Mouse (Mus musculus) urinary bladder, postnatal 36 days (tissue): Measurements from ENCODE around the gene Ncoa1.

Experiments used
- DNase-seq, 2 experiments: peaks; one replicate each; pipeline ENCODE4 v3.0.0; 2022; ENCODE audit warnings: low spot score in 2 of 2, mixed read lengths in 1 of 2

The Ncoa1 gene

DNA sequence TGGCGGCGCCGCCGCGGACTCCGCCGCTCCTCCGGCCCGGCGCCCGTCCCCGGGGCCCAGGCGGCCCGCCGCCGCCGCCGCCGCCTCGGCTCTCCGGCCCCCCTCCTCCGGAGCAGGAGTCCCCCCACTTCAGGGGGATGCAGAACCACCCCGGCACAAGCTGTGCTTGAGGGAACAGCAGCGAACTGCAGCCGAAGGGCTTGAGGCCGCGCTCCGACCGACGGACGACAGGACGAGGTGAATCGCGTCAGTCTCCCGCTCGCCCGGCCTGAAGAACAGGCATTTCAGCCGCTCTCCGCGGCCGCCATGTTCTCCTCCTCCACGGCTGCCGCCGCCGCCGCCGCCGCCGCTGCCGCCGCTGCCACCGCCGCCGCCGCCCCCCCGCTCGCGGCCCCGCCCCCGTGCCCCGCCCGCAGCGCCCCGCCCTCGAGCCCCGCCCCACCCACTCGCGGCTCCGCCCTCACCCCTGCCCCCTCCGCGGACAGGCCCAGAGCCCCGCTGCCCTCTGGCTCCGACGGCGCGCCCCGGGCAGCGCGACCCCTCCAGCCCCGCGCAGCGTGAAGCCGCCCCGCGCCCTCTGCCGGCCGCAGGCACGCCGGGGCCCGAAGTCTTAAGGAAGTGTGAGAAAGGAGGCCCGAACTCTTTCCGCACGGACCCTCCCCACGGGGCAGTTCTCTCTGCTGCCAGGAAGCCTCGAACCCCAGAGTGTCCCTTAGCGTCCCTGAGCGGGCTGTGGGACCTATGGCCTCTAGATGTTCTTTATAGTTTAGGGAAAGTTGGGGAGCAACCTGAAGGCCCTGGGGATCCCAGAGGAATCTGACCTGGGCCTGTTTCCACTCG lies at the start of gene Ncoa1:
Ncoa1 (minus strand) TSS at position 351 of the 840 bp plus-strand sequence.
- DNase-seq = peak; percentile 52 to 63

DNA sequence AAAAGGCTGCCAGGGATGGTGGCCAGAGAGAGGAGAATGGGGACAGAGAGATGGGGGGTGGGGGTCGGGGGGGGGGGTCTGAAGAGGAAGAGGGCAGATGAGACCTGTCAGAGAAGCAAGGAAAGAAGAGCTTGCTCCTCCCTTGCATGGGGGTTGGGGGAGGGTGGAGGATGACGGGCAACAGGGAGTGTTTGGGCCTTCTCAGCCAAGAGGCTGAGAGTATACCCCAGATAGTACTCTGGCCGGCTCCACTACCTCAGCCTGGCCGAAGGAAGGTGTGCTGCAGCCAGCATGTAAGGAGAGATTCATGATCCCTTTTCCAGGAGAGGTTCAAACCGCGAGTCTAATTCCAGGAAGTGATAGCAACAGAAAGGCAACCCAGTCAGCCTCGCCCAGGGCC lies 47.6 kb upstream of the Ncoa1 start:
- DNase-seq = no peak

DNA sequence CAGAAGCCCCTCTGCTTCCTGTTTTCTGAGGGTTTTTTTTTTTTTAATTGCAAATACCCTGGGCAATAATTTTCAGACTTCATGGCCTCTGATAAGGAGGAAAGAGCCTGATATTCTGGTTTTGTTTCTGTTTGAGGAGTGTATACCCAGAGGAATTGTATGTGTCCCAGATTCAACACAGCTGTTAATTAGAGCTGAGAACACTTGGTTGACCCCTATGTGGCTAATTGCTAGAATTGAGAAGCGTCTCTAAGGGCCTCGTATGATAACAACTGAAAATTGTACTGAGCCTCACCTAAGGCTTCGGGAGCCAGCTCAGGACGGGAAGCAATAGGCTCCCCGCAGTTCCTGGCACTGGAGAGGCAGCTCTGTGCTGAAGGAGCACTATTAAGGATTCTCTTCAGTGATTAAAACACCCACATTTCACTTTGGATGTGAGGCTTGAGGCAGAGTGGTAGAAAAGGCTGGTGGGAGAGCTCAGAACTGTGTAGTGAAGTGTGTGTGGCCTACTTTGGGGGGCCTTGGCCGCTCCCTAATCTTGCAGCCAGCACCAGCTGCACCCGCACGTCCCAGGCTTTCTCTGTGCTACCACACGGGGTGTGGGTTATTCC lies 46.8 kb upstream of the Ncoa1 start:
- no peak for DNase-seq

DNA sequence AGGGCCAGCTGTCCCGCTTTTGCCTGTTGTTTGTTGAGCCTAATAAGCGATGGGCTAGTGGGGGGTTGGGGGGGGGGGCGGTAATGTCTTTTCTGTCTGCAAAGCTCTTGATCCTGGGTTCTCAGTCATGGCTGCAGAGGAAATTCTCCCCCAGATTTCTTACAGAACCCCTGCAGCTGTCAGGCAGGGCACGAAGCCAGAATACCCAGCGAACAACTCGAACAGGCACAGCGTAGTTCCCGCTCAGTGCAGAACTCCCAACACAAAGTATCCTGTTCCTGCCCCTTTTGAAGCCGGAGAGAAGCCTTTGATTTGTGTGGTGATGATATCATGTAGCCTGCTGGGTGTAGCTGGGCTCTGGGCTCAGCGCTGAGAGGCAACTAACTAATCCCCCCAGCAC lies 46.2 kb upstream of the Ncoa1 start:
- DNase-seq = peak in 1 of 2 experiments; percentile 29

DNA sequence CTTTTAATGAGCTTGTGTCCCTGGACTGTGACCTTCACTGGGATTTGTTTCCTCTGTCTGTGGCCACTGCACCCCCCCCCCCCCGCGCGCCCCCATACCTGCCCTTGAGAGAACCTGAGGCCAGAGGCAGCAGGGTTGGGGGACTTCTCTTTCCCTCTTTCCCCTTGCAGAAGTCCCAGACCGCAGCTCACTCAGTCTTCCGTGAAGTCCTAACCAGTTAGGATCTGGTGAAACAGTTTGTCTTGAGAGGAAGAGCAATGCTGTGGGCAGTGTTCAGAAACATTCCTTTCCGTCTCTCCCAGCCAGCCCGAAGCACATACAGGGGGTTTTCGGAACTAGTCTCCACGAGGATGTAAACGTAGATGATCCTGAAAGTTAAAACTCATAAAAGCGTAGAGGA lies 42.0 kb upstream of the Ncoa1 start:
- DNase-seq = no peak

DNA sequence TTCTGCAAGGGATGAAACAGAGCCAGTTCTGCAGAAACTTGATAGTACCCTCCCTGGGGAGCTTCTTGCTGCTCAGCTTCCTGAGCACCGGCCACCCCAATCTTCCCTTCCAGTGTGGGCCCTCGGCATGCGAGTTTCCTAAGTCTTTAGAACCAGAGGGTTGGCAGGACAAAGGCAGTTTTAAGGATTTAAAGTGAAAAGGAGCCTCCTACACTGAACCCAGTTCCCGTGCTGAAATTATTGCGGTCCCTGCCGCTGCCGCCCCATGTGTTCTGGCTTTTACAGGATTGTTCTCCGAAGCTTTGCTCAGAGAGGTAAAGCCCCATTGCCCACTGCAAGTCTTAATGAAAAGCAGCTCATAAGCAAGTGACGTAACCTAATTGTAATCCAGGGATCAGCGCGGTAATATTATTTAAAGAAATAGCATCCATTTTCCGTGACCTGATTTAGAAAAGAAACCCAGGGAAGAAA lies 32.6 kb upstream of the Ncoa1 start:
- DNase-seq = peak in 1 of 2 experiments; percentile 13

DNA sequence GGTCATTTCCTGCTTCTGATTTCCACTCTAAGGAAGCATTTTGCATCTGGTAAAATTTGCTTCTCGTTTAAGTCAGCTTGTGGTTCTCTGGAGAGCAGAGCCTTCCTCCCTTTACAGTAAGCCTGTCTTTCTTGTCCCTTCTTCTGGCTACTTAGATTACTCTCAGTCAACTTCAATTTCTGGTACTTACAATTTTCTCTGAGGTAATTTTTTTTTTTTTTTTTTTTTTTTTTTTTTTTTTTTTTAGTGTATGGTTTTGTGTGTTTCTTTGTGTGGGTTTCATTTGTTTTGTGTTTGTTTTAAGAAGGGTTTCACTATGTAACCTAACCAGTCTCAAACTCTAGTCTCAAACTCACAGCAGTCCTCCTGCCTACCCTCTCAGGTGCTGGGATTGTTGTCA lies 31.2 kb upstream of the Ncoa1 start:
- no peak for DNase-seq

DNA sequence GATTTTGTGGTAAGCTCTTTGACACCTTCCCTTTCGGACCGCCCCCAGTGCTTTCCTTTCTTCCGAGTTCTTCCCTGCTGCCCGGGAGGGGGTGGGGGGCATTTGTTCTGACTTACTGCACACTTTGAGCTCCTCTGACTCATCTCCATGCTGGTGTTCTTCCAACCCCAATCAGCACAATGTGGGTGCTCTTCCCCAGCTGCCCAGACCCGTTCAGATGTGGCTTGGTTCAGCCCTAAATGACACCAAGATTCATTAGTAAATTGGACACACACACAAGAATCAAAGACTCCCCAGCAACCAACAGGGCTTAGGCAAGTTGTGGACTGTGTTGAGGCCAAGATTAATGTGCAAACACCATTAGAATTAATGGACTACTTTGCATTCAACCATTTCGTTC lies 30.5 kb upstream of the Ncoa1 start:
- no peak for DNase-seq

DNA sequence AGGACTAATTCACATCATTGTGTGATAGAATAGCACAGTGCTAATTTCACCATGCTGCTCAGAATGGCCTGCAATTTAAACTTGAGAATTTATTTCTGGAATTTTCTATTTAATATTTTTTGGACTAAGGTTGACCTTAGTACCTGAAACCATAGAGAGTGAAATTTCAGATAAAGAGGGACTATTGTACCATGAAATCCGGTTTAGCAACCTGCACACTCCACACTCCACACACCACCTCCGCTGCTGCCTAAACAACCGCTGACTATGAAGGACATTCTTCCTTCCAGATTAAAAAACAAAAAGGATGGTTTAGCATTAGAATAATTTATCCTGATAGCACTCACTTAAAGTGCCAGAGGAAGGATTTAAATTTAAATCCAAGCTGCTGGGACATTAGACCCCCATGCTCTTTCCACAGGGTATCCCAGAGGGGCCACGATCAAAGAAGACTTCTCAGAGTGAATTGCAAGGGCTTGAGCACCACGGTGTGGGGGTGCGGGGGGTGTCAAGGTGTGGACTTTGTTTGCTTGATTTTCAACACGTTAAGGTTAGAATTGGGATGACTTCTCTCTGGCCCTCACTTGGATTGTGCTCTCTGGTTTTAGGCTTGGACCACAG lies 29.9 kb upstream of the Ncoa1 start:
- no peak for DNase-seq

DNA sequence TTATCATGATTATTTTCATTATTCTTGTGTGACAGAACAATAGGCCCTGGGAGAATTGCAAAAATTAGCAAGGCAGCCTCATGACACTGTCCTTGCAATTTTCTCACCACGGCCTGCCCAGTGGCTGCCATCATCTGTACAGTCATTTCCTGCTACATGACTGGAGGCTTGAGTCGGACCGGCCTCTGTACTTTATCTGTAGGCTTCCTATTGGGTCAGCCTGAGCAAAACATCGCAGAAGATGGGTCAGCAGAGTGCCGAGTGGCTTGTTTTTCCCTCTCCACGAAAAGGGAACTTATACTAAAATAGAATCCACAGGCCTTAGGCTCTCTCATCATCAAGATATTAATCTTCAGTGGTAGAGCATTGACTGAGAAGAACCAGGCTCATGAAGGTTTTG lies 28.3 kb upstream of the Ncoa1 start:
- DNase-seq = no peak

DNA sequence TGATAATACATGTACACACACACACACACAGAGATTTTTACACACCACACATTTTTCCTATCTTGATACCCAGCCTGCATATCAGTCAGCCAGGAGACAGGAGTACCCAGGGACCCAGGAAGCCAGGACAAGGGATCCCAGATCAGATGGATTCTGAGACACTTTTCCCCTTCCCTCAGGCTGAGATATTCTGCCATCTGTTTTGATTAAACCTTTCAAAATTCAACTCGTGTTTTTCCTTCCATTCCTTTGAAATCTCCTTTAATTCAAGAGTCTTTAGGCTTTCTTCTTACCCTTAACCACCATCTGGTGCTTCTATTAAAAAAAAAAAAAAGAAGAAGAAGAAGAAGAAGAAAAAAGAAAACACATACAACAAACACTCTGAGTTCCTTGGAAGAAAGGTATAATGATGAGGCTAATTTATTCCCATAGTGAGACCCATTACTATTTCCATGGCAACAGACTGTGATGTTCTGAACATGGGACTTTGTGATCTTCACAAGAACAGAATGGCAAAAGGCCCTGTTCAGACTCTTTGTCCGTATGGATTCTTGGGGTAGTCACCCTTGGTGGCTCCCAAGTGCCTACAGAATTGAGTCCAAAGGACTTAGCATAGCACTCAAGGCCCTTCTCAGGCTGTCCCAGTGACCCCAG lies 26.8 kb upstream of the Ncoa1 start:
- DNase-seq = no peak

DNA sequence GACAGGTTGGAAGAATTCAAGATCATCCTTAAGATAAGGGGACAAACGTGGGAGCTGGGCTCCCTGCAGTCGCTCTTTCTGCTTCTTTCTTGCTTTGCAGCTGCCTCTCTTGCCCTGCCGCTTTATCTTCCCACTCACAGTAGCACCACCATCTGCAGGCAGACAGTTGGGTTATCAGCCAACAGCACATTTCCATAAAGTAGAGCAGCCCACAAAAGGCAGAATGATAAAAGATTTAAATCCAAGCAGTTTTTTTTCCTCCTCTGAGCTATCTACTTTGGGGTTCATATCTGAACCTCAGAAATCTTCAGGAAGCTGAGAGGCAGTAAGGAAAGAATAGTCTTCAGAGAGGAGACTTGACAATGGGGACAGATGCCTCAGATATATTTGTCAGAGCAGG lies 24.9 kb upstream of the Ncoa1 start:
- no peak for DNase-seq

DNA sequence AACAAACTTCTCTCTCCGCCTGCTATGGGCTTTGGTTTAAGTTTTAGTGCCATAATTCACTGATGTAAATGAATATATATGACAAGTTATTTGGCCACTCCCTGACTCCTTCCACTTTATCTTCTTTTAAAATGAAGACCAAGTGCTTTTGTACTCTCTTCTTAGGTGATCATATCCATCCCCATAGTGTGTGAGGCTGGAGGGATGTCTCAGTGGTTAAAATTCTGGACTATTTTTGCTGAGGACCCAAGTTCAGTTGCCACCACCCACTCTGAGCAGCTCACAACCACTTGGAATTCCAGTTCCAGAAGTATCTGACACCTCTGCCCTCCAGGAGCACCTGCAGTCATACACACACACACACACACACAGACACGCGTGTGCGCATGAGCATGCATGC lies 23.5 kb upstream of the Ncoa1 start:
- DNase-seq = no peak

DNA sequence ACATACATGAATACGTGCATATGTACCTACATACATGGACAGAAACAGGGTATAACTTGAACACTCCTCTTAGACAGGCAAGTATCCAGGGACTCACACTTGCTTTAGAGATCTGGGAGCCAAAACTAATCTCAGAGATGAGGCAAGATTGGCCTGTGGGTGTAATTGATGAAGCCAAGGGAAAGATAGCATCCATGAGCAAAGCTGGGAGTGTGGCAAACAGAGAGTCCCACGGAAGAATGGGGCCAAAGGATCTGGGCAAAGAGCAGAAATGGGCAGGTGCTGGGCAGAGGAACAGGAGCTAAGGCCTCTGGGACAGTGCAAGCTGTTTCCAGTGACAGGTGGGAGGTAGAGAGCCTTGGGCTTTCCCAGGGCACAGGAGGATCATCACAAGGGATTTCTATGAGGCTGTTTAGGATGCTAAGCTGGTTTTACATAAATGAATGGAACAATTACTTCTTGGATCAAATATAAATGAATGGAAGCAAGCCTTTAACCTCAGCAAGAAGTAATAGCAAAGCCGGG lies 22.7 kb upstream of the Ncoa1 start:
- DNase-seq = no peak

DNA sequence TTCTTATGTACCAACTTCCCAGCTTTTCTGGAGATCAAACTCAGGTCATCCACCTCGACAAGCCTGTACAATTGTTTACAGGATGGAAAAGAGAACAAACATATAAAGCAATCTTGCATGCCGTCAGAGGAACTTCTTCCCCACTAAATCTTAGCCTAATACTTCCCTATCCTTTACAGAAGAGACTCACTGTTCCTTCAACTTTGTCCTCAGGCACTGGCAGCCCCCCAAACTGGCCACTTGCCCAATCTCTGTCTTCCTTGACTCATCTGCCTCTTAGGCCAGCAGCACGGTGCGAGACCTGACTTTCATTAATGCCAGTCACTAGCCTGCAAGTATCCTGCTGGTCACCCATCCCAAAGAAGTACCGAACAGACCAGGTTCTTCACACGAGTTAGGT lies 11.4 kb upstream of the Ncoa1 start:
- DNase-seq = peak in 1 of 2 experiments; percentile 61

DNA sequence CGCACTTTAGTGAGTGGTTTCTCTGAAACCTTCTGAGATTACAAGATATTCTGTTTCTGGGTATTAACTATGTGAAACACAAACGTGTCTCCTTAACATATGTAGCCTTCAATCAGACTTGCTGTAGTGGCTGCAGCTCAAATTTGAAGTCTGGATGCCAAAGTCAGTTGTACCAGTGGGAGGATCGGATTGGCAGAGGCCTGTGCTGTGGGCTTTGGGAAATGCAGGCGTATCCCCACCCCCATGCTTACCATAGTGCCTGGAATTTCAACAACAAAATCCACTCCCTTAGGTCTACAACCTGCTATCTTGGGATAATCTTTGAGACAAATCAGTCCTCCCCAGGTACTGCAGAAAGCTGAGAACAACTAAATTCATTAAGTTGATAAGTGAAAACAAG lies 6.4 kb upstream of the Ncoa1 start:
- DNase-seq = no peak

DNA sequence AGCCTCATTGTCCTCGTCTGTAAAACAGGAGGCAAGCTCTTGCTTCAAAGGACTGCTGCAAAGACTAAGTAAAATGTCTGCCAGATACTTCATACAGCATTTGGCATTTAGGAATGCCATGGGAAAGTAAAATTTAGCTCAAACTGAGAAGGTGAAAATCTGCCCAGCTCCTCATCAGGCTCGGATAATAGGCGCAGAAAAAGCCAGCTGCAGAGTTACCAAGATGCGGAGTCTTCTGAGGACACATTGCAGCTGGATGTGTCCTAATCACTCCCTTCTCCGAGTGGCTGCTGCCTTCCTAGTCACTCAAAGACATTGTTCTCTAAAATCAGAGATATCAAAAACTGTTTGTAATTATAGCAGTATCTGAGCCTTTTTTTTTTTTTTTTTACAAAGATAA lies 4.7 kb upstream of the Ncoa1 start:
- DNase-seq = no peak

DNA sequence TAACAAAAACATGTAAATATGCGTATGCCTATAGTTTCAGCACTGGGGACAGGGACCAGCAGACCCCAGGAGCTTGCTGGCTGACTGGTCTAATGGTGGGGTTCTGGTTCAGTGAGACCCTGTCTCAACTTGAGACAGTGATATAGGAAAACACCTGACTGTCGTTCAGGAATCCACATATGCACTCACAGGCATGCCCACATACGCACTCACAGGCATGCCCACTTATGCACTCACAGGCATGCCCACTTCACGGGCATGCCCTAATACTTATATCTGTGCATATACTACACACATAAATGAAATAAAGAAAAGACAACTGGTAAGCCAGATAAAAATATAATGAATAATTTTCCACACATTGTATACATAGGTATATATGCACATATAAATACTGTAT lies 3.3 kb upstream of the Ncoa1 start:
- no peak for DNase-seq

DNA sequence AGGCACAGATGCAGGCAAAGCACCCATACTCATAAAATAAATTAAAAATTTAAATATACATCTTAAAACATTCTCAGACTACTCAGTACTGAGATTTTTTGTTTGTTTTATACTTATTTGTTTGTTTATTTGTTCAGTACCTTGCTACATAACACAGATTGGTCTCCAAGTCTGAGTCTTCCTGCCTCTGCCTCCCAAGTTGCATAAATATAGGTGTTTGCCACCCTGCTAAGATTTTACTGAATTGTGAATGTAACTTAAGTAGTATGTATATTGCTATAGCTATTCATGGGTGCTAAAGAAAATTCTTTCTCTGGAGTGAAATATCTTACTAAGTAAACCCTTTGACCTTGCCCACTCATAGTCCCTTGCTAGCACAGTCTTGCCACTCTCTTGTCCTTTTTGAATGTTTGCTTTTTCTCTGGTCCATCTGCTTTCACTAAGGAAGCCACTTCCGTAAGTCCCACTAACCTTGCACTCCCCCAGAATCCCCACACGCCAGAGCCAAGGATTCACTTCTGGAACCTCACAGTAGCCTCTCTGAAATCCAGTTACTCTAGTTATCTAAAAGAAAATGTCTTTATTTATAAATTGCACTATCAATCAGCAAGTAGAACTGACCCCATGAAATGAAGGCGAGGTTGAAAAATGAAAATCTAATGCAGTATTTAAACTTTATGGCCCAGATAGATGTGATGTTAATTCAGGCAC lies 2.3 kb upstream of the Ncoa1 start:
- DNase-seq = no peak

DNA sequence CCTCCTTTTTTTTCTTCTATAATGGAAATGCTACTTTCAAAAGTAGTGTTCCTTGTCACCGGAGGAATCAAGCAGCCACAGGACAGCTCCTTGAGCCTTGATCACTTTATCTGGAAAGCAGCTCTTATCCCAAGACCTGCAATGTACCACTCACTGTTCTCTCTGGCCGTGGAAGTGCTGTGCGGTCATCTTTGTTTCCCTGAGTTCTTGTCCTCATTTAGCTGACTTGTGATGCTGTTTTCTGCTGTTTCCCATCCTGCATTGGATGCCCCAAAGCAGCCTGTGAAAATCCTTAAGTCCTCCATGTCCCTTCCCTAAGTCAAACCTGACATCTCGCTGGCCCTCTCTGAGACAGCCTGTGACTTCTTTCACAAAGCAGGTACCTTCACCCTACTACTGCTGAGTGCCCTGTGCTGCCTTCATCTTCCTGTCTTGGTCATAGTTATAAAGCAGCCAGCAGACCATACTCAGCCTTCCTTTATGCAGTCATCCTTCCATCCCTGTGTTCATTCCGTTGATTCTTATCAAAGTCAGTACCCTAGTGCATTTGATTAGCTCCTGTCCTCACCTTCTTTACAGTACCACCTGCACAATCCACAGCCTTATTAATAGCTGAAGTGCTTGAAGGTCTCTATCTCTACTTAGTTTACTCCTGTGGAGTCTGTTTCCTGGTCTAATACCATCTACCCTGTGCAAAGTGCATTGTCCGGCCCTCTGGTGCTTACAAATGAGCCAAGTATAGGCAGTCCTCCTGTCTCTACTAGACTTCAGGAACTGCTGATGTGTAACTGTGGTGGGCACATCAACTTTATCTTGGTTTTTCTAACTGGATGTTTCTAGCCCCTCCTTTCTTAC lies 1.2 kb upstream of the Ncoa1 start:
- no peak for DNase-seq
